Mouse (Mus musculus): ENCODE results near the gene Usp22.
"Not testable (repeated sequence)": the region's sequence is repeated elsewhere in the genome, so short reads cannot be mapped to it uniquely, and the experiment has no call there.

The Usp22 gene

GRCm38 (mm10) chr11:61143564-61144469, 31.0 kb downstream of the Usp22 start:
- no peak for DNase-seq (ENCODE audit: low spot score in 2 of 2)

GRCm38 (mm10) chr11:61142941-61143530, 31.8 kb downstream of the Usp22 start:
- DNase-seq (ENCODE audit: low spot score in 2 of 2) = no peak

- no peak for DNase-seq (ENCODE audit: low spot score in 2 of 2)
Observed at GRCm38 (mm10) chr11:61142262-61142661, 32.6 kb downstream of the Usp22 start.

- DNase-seq (ENCODE audit: low spot score in 2 of 2) = no peak
Observed at GRCm38 (mm10) chr11:61141693-61142092, 33.2 kb downstream of the Usp22 start.

GRCm38 (mm10) chr11:61132943-61133342, 41.9 kb downstream of the Usp22 start:
- no peak for DNase-seq (ENCODE audit: low spot score in 2 of 2)

- not testable (repeated sequence) for DNase-seq (ENCODE audit: low spot score in 2 of 2)
Observed at GRCm38 (mm10) chr11:61130646-61131045, 44.2 kb downstream of the Usp22 start.

GRCm38 (mm10) chr11:61129305-61129704, 45.5 kb downstream of the Usp22 start:
- no peak for DNase-seq (ENCODE audit: low spot score in 2 of 2)

GRCm38 (mm10) chr11:61127421-61128055, 47.3 kb downstream of the Usp22 start:
- no peak for DNase-seq (ENCODE audit: low spot score in 2 of 2)

- no peak for DNase-seq (ENCODE audit: low spot score in 2 of 2)
Observed at GRCm38 (mm10) chr11:61126606-61127355, 48.1 kb downstream of the Usp22 start, which contains the start of gene Tnfrsf13b. TSS of gene Tnfrsf13b (plus strand) at chr11:61126755.

- DNase-seq (ENCODE audit: low spot score in 2 of 2) = no peak
Observed at GRCm38 (mm10) chr11:61125970-61126369, 48.9 kb downstream of the Usp22 start.

GRCm38 (mm10) chr11:61123886-61124285, 51.0 kb downstream of the Usp22 start:
- DNase-seq (ENCODE audit: low spot score in 2 of 2) = no peak

- no peak for DNase-seq (ENCODE audit: low spot score in 2 of 2)
Observed at GRCm38 (mm10) chr11:61122769-61123288, 52.0 kb downstream of the Usp22 start.

GRCm38 (mm10) chr11:61122283-61122768, 52.5 kb downstream of the Usp22 start:
- no peak for DNase-seq (ENCODE audit: low spot score in 2 of 2)

- no peak for DNase-seq (ENCODE audit: low spot score in 2 of 2)
Observed at GRCm38 (mm10) chr11:61119996-61120583, 54.8 kb downstream of the Usp22 start.

- DNase-seq (ENCODE audit: low spot score in 2 of 2) = no peak
Observed at GRCm38 (mm10) chr11:61116226-61116625, 58.6 kb downstream of the Usp22 start.

- no peak for DNase-seq (ENCODE audit: low spot score in 2 of 2)
Observed at GRCm38 (mm10) chr11:61112323-61112995, 62.4 kb downstream of the Usp22 start.

GRCm38 (mm10) chr11:61111472-61111871, 63.4 kb downstream of the Usp22 start:
- no peak for DNase-seq (ENCODE audit: low spot score in 2 of 2)

- no peak for DNase-seq (ENCODE audit: low spot score in 2 of 2)
Observed at GRCm38 (mm10) chr11:61110928-61111327, 63.9 kb downstream of the Usp22 start.

GRCm38 (mm10) chr11:61110113-61110512, 64.7 kb downstream of the Usp22 start:
- DNase-seq (ENCODE audit: low spot score in 2 of 2) = no peak

- no peak for DNase-seq (ENCODE audit: low spot score in 2 of 2)
Observed at GRCm38 (mm10) chr11:61109707-61110106, 65.1 kb downstream of the Usp22 start.

All from urinary bladder, adult 18-20 months (tissue).